Mouse (Mus musculus) left cerebral cortex, adult 2 months (tissue): ENCODE measurements around the gene Ssh2. TPM values are rescaled to one million over a fixed set of nuclear protein-coding genes. Genes with fewer than 3 reads are reported as not detected.
A peak's percentile ranks its signal among the peaks of the same experiment; 100 is the strongest.

Experiments used
- DNase-seq, 2 experiments: peaks; one replicate each; pipeline ENCODE4 v3.0.0; 2021 to 2022; ENCODE audit warnings: low spot score in 2 of 2, mixed read lengths in 1 of 2; ENCODE audit errors: extremely low spot score in 1 of 2
- H3K27ac ChIP-seq: fragments of 200-600 bp; 2 replicates; pipeline ENCODE4 v1.8.1; 2022
- H3K4me3 ChIP-seq: fragments of 200-600 bp; 2 replicates; pipeline ENCODE4 v1.8.1; 2022
- CTCF ChIP-seq: fragments of 200-600 bp; IDR thresholded peaks from 2 replicates; pipeline ENCODE4 v1.8.1; 2022; ENCODE audit warnings: antibody characterized with exemption, mild to moderate bottlenecking, moderate library complexity
- intact Hi-C: fragments of 180-260 bp; cut with DNase I; formaldehyde crosslinking; loops from one replicate; pipeline ENCODE4 v1.15.1; 2025
- long read RNA-seq, 2 experiments: library from polyadenylated mRNA; stranded (forward); transcript quantifications; one replicate each; pipeline ENCODE4 v2.0.0; 2021; ENCODE audit warnings: borderline mapping rate in 2 of 2
- total RNA-seq, 2 experiments: library from RNA; stranded (reverse); gene quantifications; 2 replicates each; pipeline ENCODE4 v1.2.3; 2021

The Ssh2 gene
- 10 to 100 TPM; 31.6 to 35.0 TPM for total RNA-seq
- long read RNA-seq, experiment 1, full-length matches to known transcripts: 4 of 16 reads
- long read RNA-seq, experiment 1, partial matches to known transcripts: 7 of 16 reads
- long read RNA-seq, experiment 1, other reads (novel, unspliced or antisense): 5 of 16 reads
- long read RNA-seq, experiment 2, full-length matches to known transcripts: 2 of 10 reads
- long read RNA-seq, experiment 2, partial matches to known transcripts: 1 of 10 reads
- long read RNA-seq, experiment 2, other reads (novel, unspliced or antisense): 7 of 10 reads

DNA sequence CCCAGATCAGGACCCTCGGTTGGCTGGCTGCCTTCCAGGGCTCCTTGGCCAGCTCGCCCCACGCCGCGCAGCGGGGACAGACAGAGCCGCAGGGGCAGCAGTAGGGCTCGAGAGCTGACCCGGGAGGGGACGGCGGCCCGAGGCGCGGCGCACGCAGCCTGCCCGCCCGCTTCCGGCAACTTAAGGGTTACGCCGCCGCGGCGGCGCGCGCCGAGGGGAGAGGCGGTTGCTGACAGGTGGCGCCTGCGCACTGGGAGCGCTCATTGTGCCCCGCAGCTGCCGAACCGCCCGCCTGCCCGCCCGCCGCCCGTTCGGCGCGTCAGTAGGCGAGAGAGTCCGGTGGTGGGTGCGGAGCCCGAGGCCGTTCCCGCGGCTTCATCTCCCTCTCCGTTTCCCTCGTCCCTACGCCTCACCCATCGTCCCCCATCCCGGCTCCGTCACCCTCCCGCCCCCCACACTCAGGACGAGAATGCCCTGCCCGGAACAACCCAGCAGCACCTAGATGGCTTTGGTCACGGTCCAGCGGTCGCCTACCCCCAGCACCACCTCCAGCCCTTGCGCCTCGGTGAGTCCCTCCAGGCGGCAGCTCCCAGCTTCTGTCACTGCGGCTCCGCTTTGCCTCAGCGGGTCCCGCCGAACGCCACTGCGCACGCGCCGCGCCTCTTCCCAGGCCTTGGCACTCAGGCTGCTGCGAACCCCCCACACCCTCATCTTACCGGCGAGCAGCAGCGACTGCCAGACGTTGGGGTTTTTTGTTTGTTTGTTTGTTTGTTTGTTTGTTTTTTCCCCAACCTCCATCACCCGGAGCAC is at the start of gene Ssh2:
Gene Ssh2, plus strand, starts transcription at position 337 of the 810 bp plus-strand sequence.
- TF ChIP-seq CTCF: no peak; the same call in 1 of the 2 replicates
- H3K27ac ChIP-seq: peak within 1 kb of the TSS; percentile 97
- peak within 1 kb of the TSS; percentile 72 for H3K4me3 ChIP-seq
- DNase-seq: peak; percentile 84 to 88
- intact Hi-C loops: loop anchor here (2.0 kb wide), 2 partner anchors 41 to 231 kb away; no protein-coding TSS in a partner anchor

- no peak for TF ChIP-seq CTCF
- no peak overlapping the region for H3K4me3 ChIP-seq
- DNase-seq: no peak
- peak overlapping the region; percentile 82 for H3K27ac ChIP-seq
- intact Hi-C loops: loop anchor here (2.0 kb wide), 1 partner anchor 43 kb away; the partner anchor contains the start of gene Ssh2
Measured at GRCm38 (mm10) chr11:77173731-77174130, 42.4 kb upstream of the Ssh2 start.

GRCm38 (mm10) chr11:77174531-77174930 is 41.6 kb upstream of the Ssh2 start:
- no peak overlapping the region for H3K4me3 ChIP-seq
- peak overlapping the region; percentile 82 for H3K27ac ChIP-seq
- intact Hi-C loops: loop anchor here (2.0 kb wide), 1 partner anchor 42 kb away; the partner anchor contains the start of gene Ssh2
- no peak for TF ChIP-seq CTCF
- no peak for DNase-seq

DNA sequence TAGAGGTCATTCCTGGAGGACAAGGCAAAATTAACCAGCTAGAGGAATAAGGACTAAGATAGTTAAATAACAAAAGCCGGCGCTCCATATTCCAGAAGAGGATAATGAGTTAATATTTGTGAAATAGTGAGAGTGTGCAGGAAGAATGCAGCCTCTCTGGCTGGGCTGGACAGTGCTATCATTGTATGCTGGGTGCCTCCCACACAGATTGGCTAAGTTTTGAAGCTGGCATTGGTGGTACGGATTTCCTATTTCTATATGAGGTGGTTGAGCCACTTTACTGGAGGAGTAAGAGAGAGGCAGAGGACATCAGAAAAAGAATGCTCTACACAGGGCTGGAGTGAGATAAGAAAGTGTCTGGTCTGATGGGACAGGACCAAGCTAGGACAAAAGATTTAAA is 36.3 kb upstream of the Ssh2 start:
- intact Hi-C loops: no loop called here
- DNase-seq: no peak
- no peak for TF ChIP-seq CTCF

DNA sequence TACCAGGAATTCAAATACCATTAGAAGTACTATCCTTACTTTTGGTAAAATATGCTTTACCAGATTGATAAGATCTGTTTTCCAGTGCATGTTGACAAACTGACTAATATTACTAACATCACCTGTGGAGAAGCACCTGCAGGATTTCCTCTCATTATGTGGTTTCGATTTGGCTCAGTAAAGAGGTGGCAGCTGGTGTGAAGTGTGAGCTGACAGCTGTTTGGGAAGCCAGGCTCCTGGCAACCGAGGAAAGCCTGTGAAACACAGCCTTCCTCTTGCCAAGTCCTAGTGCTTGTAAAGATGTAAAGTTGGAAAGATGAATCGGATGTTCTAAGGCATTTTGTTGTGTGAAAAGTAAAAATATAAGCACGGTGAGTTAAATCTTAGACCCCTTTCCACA is 35.2 kb upstream of the Ssh2 start:
- no peak overlapping the region for H3K4me3 ChIP-seq
- no peak overlapping the region for H3K27ac ChIP-seq
- DNase-seq: peak; percentile 34 to 35
- intact Hi-C loops: no loop called here
- no peak for TF ChIP-seq CTCF

More for the DNA sequence above, 36.3 kb upstream of the Ssh2 start:
- no peak overlapping the region for H3K27ac ChIP-seq
- H3K4me3 ChIP-seq: no peak overlapping the region

- TF ChIP-seq CTCF: no peak
- intact Hi-C loops: no loop called here
- Histone ChIP-seq H3K27ac (no peak overlapping the region), H3K4me3 (no peak overlapping the region)
- no peak for DNase-seq
Measured at GRCm38 (mm10) chr11:77181528-77181927, 34.6 kb upstream of the Ssh2 start.

GRCm38 (mm10) chr11:77182041-77182440 is 34.0 kb upstream of the Ssh2 start:
- no peak for DNase-seq

DNA sequence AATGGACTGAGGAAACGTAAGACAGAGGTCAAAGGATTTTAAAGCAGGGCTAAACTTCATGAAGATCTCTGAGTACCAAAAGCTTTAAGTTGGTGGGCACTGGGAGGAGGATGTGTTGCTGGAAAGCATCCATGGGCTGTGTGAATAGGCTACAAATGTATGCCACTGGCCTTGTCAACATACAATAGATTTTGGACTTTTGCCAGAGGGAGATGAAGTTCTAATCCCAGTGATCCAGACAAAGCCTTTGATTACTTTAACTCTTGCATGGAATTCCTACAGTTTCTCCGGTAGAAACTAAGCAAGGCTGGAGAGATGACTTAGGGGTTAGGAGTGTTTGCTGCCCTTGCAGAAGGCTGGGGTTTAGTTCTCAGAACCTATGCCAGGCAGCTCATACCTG is 33.5 kb upstream of the Ssh2 start:
- Histone ChIP-seq H3K27ac (no peak overlapping the region), H3K4me3 (no peak overlapping the region)
- DNase-seq: no peak
- TF ChIP-seq CTCF: no peak
- intact Hi-C loops: no loop called here

More at GRCm38 (mm10) chr11:77182041-77182440, 34.0 kb upstream of the Ssh2 start:
- intact Hi-C loops: no loop called here
- no peak overlapping the region for H3K27ac ChIP-seq
- no peak overlapping the region for H3K4me3 ChIP-seq
- TF ChIP-seq CTCF: no peak

GRCm38 (mm10) chr11:77184926-77185325 is 31.2 kb upstream of the Ssh2 start:
- Histone ChIP-seq H3K4me3 (no peak overlapping the region), H3K27ac (no peak overlapping the region)
- intact Hi-C loops: loop anchor here (5.0 kb wide), 1 partner anchor 83 kb away; no protein-coding TSS in a partner anchor
- DNase-seq: no peak
- TF ChIP-seq CTCF: no peak

- intact Hi-C loops: loop anchor here (5.0 kb wide), 1 partner anchor 87 kb away; no protein-coding TSS in a partner anchor
- no peak for DNase-seq
Measured at GRCm38 (mm10) chr11:77188868-77189267, 27.2 kb upstream of the Ssh2 start, which contains the start of gene Efcab5. Gene Efcab5, minus strand, starts transcription at chr11:77188968.

DNA sequence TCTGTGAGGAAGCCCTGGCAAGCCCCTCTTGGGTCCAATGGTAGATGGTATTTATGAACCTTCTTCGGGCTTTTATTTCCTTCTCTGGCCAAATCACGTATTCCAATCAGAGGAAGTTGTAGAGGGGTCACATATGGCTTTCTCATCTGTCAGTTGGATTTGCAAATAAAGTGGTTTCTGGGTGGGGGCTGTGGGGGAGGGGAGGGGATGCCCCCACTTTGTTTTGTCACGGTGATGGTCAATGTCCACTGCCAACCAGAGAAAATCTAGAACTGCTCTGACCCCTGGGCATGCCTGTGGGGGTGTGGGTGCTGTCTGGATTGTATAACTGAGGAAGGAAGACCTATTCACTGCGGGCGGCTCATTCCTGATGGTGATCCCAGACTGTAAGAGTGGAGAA is 22.7 kb upstream of the Ssh2 start:
- Histone ChIP-seq H3K4me3 (no peak overlapping the region), H3K27ac (no peak overlapping the region)
- no peak for DNase-seq
- intact Hi-C loops: no loop called here
- no peak for TF ChIP-seq CTCF

More at GRCm38 (mm10) chr11:77188868-77189267, 27.2 kb upstream of the Ssh2 start, which contains the start of gene Efcab5:
- Histone ChIP-seq H3K4me3 (no peak within 1 kb of the TSS), H3K27ac (no peak within 1 kb of the TSS)
- no peak for TF ChIP-seq CTCF
